Mouse (Mus musculus): ENCODE data around the gene Ezr.

The Ezr gene

GRCm38 (mm10) chr17:6743039-6743575, 39.5 kb downstream of the Ezr start:
- 90% methylated on average over 11 of the region's 11 CpGs for WGBS

DNA sequence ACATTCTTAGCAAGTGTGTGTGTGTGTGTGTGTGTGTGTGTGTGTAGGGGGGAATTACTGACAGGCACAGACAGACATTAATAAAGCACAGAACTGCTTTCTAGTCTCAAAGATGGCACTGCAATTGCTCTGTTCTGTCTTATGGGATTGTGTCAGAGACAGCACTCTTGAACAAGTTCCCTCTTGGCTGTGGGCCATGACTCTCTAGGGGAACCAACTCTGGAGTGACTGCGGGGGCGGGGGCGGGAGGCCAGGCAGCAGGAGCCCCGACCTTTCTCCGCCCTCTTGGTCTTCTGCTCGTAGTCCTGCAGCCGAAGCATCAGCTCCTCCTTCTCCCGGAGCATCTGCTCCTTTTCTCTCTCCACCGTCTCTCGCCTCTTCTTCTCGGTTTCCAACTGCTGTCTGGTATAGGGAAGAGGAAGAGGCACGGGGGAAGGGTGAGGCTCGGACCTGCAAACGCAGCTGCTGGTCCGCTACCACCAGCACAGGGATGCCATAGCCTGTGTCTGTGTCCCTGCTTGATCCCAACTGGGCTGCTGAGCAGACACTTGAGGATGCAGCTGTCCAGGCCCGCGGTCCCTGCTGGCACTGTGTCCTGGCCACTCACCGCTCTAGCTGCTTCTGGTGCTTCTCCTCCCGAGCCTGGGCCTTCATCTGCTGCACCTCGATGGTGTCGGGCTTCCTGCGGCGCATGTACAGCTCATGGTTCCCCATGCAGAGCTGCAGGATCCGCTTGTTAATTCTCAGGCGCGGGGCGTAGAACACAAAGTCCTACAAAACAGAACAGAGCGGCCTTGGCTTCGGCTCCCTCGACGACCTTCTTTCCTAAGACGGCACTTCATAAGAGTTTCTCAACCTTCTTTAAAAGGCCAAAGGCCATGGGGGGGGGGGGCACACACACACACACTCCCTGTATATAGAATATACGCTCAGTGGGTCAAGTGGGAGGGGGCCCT, 40.2 kb downstream of the Ezr start:
- 53% methylated on average over 33 of the region's 33 CpGs for WGBS

DNA sequence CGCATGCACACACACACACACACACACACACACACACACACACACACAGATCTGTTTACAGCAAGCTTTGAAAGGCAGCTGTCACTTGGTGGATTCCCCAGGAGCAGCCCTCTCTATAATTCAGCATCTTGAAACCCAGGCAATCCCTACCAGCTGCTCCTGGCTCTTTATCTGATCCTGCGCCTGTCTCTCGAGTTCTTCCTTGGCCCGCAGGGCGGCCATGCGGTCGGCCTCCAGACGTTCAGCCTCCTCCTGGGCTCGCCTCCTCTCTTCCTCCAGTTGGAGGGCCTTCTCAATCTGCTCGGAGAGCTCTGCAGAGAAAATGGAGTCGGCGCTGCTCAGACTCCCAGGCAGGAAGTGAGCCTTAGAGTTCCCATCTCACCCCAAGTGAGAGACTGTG, 41.3 kb downstream of the Ezr start:
- 80% methylated on average over 12 of the region's 12 CpGs for WGBS

DNA sequence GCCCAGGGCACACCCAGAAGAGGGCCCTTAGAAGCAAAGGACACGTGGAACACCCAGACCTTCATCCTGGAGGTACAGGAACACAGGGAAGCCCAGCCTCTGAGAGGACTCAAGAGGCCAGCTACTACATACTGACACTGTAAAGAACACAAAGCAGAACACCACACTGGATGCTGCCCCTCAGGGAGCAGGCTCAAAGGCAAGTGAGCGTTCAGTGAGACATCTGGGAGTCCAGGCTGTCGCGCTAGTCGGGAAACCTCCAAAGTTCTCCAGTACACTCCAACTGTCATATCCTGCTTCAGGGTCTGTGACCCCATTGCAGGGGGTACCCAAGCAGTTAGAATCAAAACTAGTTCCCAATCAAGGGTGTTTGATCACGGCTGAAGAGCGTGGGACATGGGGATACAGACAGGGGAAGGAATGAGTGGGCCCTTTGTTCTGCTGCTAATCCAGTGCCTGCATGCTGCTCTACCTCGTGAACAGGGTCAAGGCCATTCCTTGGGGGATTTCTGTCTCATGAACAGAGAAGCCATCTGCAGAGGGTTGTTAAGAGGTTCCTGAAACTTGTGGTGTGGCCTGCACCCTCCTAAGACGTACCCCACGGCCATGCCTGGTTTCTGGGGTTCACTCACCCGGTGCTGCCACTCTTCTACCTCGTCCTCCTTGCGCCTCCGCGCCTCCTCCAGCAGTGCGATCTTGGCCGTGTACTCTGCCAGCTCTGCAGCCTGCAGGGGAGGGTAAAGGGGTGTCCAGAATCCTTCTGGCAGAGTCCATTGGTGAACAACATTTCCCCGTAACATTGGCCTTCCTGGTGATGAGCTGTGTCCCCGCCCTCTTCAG, 42.0 kb downstream of the Ezr start:
- WGBS: 94% methylated on average over 19 of the region's 19 CpGs

- WGBS: 96% methylated on average over 15 of the region's 15 CpGs
Observed at GRCm38 (mm10) chr17:6739756-6740155, 42.8 kb downstream of the Ezr start.

GRCm38 (mm10) chr17:6739266-6739665, 43.3 kb downstream of the Ezr start:
- 93% methylated on average over 13 of the region's 13 CpGs for WGBS

- WGBS: 89% methylated on average over 7 of the region's 7 CpGs
Observed at GRCm38 (mm10) chr17:6738836-6739235, 43.7 kb downstream of the Ezr start.

DNA sequence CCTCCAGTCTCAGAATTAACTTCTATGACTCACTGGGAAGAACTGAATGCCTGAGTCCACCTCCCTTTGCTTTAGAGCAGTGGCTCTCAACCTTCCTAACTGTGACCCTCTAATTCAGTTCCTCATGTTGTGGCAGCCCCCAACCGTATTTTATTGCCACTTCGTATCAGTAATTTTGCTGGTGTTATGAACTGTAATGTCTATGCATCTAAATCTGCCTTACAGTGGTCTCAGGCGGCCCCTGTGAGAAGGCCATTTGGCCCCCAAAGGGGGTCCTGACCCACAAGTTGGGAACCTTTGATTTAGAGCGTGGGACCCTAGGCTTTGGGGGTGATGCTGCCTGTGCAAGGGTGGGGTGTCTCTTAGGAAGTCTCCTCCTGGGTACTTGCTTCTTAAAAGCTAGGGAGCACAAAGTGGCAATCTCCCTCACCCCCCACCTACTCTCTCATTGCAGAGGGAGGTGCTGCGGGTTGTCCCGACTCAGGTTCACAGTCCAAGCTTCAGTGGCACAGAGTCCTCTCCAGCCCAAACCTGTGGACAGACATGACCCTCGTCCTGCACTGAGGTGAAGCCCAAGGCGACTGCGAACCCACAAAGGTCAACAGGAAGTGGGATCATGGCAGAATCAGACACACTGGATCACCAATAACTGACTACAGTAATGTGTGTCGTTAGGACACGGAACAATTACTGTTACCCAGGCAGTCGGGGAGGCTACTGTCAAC, 45.1 kb downstream of the Ezr start:
- WGBS: 87% methylated on average over 12 of the region's 12 CpGs

DNA sequence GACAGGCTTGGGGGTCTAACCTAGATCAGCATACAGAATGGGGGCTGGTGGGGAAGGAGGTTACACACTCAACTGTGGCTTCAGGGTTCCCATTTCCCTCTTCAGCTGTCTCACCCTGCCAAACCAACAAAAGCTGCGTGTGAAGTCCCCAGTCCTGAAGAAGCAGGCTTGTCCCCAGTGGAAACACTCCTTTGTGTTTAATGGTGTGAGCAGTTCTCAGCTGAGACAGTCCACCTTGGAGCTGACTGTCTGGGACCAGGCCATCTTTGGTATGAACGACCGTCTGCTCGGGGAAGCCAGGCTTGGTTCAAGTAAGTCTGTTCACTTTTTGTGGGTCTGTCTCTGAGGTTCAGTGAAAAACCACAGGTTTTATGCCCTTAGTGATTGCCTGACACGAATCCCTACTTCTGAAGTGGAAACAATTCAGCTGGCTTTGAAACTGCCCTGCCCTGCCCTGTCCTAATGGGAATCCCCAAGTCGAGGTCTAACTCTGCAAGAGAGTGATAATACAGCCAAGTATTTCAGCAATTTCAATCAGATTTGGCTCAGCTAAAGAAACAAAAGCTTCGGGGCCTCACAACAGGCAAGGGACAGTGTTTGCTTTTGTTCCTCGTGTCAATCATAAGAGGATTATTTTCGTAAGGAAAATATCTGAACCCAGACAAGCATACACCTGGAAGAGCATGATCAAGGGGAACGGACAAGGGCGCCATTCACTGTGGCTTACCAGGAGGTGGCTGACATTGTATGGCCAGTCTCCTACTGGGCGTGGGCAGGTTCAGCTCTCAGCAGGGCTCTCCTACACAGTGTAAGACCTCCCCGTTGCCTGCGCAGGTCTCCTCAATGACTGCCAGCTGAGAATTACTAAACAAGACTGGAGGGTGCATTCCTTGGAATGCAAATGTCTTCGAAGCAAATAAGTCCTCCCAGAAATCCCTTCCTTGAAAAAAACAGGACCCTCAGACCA, 46.0 kb downstream of the Ezr start:
- WGBS: 65% methylated on average over 15 of the region's 15 CpGs

DNA sequence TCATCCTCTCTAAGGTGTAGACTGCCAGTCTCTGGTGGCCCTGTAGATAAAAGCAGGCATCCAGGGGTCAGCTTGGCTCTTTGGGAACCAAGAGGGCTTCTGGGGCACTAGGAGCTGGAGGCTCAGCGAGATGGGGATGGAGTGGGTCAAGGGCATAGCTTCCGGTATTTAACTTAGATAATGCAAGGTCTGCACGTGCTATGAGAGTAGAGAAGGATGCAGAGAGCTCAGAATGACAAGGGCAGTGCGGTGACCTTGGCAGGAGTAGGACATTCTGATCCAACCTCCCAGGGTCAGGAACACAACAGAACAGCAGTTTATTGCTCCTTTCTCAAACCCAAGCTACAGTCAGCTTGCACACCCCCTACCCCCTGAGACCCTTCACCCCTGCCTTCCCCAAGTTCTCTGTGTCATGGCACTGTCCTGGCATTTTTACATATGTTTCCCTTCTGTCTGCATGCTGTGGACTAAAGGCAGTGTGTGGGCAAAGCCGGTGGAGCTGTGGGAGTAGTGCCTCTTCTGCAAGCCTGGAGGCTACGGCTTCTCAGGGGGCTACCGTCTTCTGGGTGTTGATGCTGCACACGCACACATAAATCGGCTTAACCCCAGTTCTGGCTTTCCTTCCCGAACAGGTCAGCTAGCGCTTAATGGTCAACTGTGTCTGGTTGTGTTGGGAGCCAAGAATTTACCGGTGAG, 47.7 kb downstream of the Ezr start:
- WGBS: 92% methylated on average over 12 of the region's 12 CpGs

- 98% methylated on average over 10 of the region's 10 CpGs for WGBS
Observed at GRCm38 (mm10) chr17:6733322-6733875, 49.2 kb downstream of the Ezr start.

- WGBS: 94% methylated on average over 4 of the region's 4 CpGs
Observed at GRCm38 (mm10) chr17:6732665-6733064, 49.9 kb downstream of the Ezr start.

DNA sequence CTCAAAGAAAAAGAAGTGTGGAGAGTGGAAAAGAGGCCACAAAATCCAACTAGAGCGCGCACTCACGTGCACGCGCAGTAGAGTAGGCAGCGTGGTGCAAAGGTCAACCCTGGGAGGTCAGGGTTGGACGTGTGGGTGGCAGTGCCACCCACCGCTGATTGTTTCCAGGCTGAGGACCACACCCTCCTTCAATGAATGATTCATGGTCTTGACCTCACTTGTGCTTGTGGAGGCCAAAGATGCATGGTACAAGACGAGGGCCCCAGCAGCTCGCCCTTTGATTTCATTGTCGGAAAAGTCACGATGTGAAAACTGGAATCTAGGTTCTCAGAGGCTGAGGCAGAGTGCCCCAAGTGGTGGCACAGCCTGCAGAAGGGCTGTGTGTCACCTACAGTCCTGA, 51.0 kb downstream of the Ezr start:
- WGBS: 93% methylated on average over 12 of the region's 12 CpGs

DNA sequence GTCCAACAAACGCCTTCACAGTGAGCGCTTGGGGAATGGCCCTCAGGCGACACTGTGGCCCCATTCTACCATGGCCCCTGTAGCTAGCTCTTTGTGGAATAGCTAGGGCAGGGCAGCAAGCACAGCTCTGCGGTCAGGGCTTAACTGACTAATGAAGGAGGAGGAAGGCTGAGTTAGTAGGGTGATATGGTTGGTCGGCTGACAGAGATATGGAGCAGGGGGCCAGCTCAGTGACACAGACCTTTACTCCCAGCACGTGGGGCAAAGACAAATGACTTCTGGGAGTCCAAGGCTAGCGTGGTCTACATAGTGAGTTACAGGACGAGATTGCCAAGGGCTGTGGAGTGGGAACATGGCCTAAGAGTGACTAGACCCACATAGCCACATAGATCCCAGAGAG, 51.5 kb downstream of the Ezr start:
- 90% methylated on average over 8 of the region's 8 CpGs for WGBS

DNA sequence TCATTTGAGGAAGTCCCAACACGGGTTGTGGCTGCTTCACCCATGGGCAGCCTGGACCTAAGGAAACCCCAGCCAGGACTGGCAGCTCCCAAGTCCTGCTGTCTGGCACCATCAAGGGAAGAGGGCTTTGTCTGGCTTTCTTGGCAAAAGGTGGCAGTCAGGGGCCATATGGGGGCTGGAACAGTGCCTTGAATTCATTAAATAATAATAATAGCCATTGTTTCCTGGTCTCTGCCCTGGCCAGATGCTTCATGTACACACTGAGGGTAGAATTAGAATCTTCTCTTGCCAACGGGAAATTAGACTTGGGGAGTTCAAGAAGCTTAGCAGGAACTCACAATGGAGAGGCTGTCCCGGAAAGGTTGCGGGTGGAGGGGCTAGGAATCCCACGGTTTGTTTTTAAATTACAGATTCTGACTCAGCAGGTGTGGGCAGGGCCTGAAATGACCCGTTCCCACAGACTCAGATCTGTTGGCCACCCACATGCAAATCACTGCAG, 53.3 kb downstream of the Ezr start:
- 20% methylated on average over 6 of the region's 6 CpGs for WGBS

- 98% methylated on average over 12 of the region's 12 CpGs for WGBS
Observed at GRCm38 (mm10) chr17:6727996-6728610, 54.5 kb downstream of the Ezr start.

GRCm38 (mm10) chr17:6713944-6714343, 68.6 kb downstream of the Ezr start:
- WGBS: 84% methylated on average over 8 of the region's 8 CpGs

DNA sequence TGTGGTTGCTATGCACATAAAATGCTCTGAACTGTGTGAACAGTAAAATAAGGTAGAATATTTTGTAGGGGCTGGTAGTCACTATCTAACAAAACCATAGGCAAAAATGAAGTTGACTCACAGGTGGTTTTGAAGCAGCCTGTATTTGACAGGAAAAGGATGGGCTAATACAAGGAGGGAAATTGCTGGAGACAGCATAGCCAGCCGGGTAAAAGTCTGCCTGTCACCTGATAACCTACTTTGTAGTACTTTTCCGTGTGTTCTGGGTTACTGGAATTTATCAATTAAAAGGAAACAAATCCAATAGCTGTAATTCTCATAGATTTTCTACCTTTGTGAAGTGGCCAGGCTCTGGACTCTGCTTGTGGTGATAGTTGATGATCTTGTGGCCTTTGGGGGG, 69.1 kb downstream of the Ezr start:
- WGBS: 92% methylated on average over 2 of the region's 2 CpGs

GRCm38 (mm10) chr17:6708194-6708593, 74.4 kb downstream of the Ezr start:
- WGBS: 97% methylated on average over 2 of the region's 2 CpGs
